Mouse (Mus musculus) right cerebral cortex, postnatal 10 days (tissue): ENCODE results near the gene Lat2.

Source experiments
- DNase-seq, 2 experiments: peaks; one replicate each; pipeline ENCODE4 v3.0.0; 2021; ENCODE audit warnings: low spot score in 2 of 2

Lat2 gene

GRCm38 (mm10) chr5:134571730-134572507 is 42.9 kb downstream of the Lat2 start:
- DNase-seq = peak in 1 of 2 experiments; percentile 53

GRCm38 (mm10) chr5:134568964-134569491 is 45.8 kb downstream of the Lat2 start:
- no peak for DNase-seq

GRCm38 (mm10) chr5:134568030-134568429 is 46.8 kb downstream of the Lat2 start:
- no peak for DNase-seq

GRCm38 (mm10) chr5:134567445-134567844 is 47.4 kb downstream of the Lat2 start:
- DNase-seq = no peak

- no peak for DNase-seq
Measured at GRCm38 (mm10) chr5:134565696-134566095, 49.1 kb downstream of the Lat2 start.

- DNase-seq = no peak
Measured at GRCm38 (mm10) chr5:134564272-134564671, 50.6 kb downstream of the Lat2 start.

GRCm38 (mm10) chr5:134560450-134561171 is 54.2 kb downstream of the Lat2 start:
- DNase-seq = no peak

- DNase-seq = no peak
Measured at GRCm38 (mm10) chr5:134560071-134560449, 54.8 kb downstream of the Lat2 start, which contains the start of gene Syna. Gene Syna (minus strand): TSS chr5:134560171.

GRCm38 (mm10) chr5:134555463-134556164 is 59.2 kb downstream of the Lat2 start:
- DNase-seq = peak; percentile 92 to 93

GRCm38 (mm10) chr5:134553951-134554546 is 60.8 kb downstream of the Lat2 start:
- DNase-seq = no peak

- peak; percentile 99 for DNase-seq
Measured at GRCm38 (mm10) chr5:134552110-134552972, 62.5 kb downstream of the Lat2 start, which contains the start of gene Clip2. Gene Clip2 (minus strand): TSS chr5:134552434.

GRCm38 (mm10) chr5:134551233-134552109 is 63.4 kb downstream of the Lat2 start:
- DNase-seq = peak; percentile 75 to 82

- no peak for DNase-seq
Measured at GRCm38 (mm10) chr5:134550836-134551232, 64.0 kb downstream of the Lat2 start.
